Mouse (Mus musculus): ENCODE results near the gene Pja2.
"Not testable (repeated sequence)": the region's sequence is repeated elsewhere in the genome, so short reads cannot be mapped to it uniquely, and the experiment has no call there.

Pja2 gene

DNA sequence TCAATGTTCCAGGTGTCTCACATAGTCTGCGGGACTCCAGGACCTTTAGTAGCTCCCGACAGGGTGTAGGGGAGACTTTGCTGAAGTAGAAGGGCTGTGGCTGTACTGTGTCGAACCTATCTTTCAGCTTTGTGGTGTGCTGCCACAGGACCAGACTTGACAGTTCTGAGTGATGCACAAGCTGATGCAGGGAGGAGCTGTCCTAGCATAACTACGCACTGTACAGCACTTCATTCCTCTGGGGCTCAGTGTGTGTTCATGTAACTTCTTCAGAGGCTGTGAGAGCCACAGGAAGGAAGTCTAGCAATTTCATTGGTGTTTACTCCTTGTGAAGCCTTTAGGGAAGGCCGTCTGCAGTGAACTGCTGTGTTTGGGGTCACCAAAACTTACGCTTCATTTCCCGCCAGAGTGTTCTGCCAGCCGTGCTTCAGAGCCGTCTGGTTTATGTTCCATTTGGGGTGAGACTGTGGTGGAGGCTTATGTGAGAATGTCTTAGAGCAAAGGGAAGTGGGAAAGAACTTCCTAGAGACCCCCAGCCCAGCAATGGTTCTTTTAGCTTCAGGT is 54.0 kb downstream of the Pja2 start:
- DNase-seq (ENCODE audit: low spot score): no peak

DNA sequence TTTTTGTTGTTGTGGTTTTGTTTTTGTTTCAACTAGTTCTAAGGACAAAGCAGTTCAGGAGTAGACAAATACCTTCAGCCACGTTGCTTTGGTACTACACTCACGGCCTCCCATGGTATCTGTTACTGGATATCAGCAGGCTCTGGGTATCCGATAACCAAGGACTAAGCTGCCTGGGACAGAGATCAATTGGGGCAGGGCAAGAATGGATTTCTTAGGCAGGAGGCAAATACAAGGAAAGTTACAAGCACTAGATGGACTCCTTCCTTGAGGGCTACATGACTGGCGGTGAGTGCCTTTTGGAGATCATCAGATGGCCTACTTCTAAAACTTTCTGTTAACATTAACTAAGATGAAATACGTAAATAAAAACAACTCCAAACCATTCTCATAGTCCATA is 55.0 kb downstream of the Pja2 start:
- no peak for DNase-seq (ENCODE audit: low spot score)

DNA sequence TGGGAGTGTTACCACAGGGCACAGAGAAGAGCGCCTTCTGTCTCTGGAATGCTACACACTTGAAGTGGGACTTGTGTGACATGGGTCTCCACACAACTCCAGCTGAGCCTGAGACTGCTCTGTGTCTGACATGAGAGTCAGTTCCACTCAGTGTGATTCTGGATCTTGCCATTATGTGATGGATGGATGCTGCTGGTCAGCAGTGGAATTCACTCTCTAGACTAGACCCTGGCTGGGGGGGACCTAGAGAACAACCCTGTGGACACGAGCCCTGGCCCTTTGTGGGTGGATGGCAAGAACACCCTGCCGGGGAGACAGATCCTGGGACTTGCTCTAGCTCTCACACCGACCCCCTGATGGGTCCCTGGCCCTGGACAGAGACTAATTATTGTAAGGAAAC is 56.5 kb downstream of the Pja2 start:
- no peak for DNase-seq (ENCODE audit: low spot score)

DNA sequence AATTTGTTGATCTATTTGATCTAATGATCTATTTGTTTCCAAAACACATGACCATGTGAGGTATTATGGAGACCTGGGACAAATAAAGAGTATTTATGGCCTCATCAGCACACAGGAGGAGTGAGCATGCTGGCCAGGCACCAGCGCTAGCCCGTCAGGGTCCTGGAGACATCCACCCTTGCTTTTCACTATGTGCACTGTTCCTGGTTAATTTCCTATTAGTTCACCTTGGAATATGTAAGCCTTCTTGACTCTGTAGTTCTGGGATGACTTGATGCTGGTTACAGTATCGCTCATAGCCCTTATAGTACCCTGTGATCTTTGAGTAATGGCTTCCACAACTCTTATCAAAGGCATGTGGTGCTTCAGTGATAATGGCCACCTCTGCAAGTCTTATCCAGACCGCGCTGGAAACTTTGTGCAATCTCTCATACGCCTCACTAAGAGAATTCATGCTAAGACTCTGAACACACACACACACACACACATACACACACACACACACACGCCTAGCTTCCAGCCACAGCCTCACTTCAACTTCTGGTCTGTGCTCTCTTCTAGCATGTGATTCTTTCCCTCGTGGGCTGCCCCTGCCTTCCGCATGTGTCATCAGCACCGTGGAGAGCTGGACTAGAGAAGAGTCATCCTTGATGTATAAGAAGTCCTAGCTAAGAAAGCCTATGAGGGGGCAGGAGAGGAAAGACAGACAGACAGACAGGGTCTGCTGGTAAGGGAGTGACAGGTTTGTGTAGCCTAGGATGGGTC is 57.2 kb downstream of the Pja2 start:
- DNase-seq (ENCODE audit: low spot score): no peak

DNA sequence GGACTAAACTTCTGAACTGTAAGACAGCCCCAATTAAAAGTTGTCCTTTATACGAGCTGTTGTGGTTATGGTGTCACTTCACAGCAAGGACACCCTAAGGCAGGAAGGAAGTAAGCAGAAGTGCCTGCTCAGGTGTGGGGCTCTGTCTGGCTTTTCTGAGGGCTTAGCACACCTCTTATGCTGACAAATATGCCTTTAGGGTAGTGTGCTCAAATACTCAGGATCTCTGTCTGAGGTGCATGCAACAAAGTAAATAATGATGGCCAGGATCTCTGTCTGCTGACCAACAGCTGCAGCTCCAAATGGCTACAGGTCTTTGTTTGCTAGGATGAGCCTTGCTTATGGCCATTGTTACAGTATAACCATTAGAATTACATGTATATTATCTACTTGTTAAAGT is 71.1 kb downstream of the Pja2 start:
- no peak for DNase-seq (ENCODE audit: low spot score)

DNA sequence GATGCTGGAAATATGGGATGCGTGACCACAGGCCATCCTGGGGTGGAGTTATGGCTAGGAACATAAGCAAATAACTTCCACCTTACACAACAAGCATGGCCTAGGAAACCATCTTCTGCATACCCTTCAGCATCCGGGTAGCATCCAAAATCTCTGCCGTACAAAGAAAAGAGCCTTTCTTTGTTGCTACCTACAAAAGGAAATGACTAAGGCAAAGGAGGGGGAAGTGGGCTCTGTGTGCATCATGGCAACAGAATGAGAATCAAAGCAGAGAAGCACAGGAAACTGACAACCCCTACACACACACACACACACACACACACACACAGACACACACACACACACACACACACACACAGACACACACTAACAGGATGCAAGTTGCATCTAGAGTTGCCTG is 83.5 kb downstream of the Pja2 start:
- no peak for DNase-seq (ENCODE audit: low spot score)

DNA sequence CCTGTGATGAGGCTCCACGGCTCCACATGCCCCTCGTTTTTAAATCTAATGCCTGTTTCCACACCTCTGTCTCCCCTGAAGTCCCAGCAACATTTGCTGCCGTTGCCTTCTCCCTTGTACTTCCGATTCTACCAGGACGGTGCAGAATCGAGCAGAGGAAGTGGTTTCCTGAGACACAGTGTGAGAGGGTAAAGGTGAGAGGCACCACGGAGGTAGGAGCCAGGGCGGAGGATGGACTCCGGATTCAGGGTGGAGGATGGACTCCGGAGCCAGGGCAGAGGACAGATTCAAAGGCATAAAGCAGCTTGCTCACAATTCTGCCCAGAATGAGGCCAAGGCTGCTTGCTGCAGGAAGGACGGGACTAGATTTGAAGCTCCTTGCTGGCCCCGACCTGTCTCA is 88.8 kb downstream of the Pja2 start:
- no peak for DNase-seq (ENCODE audit: low spot score)

DNA sequence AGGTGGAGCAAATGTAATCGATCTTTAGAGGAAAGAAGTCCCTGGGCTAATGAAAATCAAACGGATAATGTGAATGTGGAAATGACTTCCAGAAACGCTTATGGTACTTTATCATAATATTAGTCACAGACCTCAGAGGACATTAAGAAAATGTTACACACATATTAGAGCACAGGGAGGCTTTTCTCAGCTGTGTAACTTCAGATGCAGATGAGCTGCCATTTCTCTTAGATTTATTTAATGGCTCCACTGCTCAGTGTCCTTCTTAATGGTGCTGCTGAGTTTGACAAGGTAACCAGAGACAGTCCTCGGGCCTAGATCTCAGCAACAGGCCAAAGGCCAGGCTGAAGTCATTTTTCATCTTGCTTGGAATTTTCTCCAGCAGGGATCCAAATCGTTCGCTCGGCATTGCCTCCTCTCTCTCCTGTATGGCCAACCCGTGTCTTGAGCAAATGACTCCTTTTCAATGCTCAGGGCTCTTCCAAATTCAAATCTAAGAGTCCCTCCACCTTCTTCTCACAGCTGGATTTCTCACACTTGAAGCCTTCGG is 89.3 kb downstream of the Pja2 start:
- DNase-seq (ENCODE audit: low spot score): no peak

DNA sequence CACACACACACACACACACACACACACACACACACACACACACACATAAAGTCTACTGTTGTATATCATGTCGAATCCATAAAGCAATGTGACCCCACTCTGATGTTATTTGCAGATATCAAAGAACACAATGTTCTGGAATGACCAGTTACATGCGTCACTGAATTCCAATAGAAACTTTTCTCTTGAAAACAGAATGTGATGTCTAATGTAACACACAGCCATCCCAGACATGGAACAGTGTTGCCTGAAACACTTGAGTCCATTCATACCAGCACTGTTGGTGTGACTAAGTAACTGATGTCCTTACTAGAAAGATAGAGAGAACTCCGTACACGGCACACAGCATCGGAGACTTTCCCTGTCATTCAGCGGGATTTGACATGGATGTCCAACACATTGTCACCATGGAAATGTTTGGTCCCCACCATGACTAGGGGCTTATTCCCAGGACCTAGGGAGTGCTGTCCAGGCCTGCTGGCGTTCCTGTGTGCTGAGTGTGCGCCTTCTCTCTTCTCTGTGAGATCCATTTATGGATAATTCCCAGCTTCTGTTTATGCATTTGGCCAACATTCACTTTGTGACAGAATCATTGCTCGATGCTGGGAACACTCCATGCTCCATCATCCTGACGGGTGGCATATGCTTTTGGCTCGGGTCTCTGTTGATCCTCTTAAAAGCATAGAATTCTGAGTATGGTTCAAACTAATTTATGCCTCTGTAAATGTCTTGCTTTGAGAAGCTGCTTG is 90.0 kb downstream of the Pja2 start:
- DNase-seq (ENCODE audit: low spot score): no peak

DNA sequence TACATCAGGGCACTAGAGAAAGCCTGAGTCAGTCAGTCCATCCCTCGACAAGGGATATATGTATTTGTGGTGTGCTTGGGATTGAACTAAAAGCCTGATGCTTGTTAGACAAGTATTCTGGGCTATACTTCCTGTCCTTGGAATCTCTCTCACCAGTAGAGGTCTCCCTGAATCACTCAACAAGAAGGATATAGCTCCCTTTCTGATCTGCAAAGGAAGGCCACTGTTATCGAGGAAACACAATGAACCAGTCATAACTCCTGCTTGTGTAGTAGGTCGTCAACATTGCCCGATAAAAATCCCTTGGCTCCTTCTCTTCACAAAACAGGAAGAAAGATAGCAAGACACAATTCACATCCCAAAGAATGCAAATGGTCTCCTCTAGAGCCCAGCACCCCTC is 99.6 kb downstream of the Pja2 start:
- DNase-seq (ENCODE audit: low spot score): no peak

DNA sequence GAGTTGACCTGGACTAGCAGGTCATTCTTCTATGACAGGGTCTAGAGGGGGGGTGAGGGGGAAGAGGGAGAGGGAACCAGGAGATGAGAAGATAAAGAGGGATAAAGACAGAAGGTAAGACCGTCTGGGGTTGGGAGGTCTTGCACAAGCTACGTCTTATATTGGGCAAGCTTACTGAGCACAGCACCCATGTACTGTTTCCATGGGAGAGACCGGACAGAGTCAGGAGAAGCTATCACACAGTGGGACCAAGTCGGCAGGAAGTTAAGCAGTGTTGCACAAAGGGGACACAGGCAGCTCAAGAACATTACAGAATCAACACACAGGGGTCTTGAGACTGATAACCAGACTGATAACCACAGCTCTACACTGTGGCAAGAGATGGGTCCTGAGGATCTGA is 100.1 kb downstream of the Pja2 start:
- DNase-seq (ENCODE audit: low spot score): not testable (repeated sequence)

DNA sequence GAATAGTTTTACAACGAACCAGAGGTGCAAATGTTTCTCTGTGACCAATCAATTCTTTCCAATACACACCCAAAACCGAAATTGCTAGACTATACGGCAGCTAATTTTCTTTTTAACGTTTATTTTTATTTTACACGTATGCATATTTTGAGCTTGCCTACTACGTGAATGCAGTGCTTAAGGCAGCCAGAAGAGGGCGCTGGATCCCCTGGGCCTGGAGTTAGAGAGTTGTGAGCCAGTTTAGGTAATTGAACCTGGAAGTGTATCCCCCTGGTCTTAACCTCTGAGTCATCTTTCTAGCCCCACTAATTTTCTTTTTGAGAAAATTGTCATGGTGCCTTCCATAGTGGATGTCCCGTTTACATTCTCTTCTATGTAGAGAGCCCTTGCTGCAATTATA is 100.5 kb downstream of the Pja2 start:
- no peak for DNase-seq (ENCODE audit: low spot score)

All from spleen, adult 12 weeks (tissue).